Mouse (Mus musculus) adrenal gland, postnatal 10 days (tissue): ENCODE data around the gene Gm30302. TPM values are rescaled to one million over a fixed set of nuclear protein-coding genes. Genes with fewer than 3 reads are reported as not detected.
A peak's percentile ranks its signal among the peaks of the same experiment; 100 is the strongest.
"Not testable (repeated sequence)": the region's sequence is repeated elsewhere in the genome, so short reads cannot be mapped to it uniquely, and the experiment has no call there.

Experiments
- DNase-seq: peaks from one replicate; pipeline ENCODE4 v3.0.0; 2021; ENCODE audit warnings: mixed read lengths
- long read RNA-seq, 2 experiments: library from polyadenylated mRNA; stranded (forward); transcript quantifications; one replicate each; pipeline ENCODE4 v2.0.0; 2021
- total RNA-seq, 2 experiments: library from RNA; stranded (reverse); gene quantifications; 2 replicates each; pipeline ENCODE4 v1.2.3; 2021

Gene Gm30302
- under 1 TPM in 1 of 2 experiments, not detected in 1; 0.09 TPM for total RNA-seq
- long read RNA-seq, experiment 1, result 0 reads
- long read RNA-seq, experiment 2, result 0 reads

DNA sequence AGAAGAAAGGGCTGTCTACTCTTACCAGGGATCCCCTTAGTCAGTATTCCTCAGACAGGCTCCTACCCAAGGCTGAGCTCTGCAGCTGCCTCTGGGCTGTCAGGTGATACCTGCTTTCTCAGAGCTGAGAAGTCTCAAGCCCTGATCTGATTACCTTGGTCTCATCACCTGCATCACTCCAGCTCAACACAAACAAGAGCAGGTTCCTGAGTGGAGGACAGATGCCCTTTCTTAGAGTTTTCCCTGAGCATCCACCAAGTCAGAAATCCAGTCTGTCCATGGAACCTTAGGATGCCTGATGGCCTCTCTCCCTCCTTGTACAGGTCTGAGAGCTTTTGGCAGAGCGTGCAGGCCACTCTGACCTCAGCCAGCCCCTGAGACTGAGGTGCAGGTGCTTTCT, at the start of gene Gm30302:
TSS of gene Gm30302 (minus strand) at position 101 of the 400 bp plus-strand sequence.
- no peak for DNase-seq

GRCm38 (mm10) chr13:49846751-49847150, 48.0 kb upstream of the Gm30302 start:
- DNase-seq, result no peak

DNA sequence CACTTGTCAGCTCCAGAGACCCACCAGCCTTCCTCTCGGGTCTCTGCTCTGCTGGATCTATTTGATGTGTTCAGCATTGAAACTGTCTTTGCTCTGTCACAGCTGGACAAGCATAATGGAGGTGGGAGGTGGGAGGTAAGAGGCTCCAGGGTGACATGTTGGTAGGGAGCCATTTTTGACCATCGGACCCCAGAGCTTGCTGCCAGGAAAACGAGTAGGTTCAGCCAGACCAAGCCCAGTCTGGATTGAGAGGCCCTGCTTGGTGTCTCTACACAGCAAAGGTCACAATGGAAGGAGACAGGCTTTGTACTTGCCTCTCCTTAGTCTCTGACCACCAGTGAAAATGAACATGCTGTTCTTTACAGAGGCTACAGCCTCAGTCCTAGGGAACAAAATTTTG, 47.3 kb upstream of the Gm30302 start:
- DNase-seq, result no peak

DNA sequence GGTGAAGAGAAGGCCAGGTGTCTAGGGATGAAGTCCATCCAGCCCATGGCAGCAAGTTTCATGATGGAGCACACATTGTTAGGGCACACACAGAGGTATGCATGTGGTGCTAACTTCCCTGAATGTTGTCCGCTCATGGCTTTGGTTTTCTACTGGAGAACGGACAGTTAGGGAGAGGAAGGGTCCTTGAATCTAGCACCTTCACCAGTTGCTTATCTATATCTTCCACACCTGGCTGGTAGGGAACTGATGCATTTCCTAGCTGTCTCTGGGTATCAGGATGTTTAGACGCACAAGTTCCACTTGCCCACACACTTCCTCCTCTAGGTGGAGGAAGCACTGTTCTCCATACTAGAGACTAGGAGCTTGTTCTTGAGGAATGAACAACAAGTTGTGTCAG, 46.9 kb upstream of the Gm30302 start:
- DNase-seq, result no peak

DNA sequence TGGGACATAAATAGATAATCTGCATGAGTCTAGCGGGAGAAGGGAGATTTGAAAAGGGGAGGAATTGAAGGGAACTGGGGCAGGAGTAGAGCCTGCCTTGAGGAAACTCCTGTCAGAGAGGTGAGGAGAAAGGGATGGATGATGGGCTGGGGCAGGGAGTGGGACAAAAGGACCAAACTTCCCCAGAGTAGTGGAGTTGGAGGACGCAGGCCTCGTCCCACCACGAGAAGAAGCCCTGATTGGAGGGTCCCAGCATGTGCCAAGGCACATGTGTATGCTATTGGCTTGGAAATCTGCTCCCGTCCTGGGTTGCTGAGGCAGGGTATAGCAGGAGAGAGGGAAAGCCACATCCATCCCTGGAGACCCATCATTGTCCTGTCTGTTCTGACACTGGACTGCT, 45.3 kb upstream of the Gm30302 start:
- no peak for DNase-seq

- no peak for DNase-seq
Observed at GRCm38 (mm10) chr13:49841186-49841585, 42.4 kb upstream of the Gm30302 start.

DNA sequence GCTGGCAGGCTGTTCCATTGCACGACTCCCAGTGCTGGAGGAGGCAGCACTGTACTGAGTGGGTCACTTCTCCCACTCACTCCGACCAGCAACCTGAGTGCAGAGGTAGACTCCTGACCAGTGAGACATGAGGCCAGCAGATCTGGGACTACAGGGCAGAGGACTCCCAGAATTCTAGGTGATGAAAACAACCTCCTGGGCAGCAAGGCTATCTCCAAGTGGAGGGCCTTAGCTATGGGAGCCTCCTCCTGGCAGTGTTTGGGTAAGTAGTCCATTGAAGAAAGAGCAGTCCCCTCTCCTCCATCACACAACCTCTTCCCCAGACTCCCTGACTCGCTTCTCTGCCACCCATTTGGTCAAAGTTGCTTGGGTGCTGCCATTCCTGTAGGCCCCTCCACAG, 31.6 kb upstream of the Gm30302 start:
- DNase-seq, result no peak

- DNase-seq, result no peak
Observed at GRCm38 (mm10) chr13:49825300-49825699, 26.5 kb upstream of the Gm30302 start.

GRCm38 (mm10) chr13:49814958-49815357, 16.2 kb upstream of the Gm30302 start:
- no peak for DNase-seq

DNA sequence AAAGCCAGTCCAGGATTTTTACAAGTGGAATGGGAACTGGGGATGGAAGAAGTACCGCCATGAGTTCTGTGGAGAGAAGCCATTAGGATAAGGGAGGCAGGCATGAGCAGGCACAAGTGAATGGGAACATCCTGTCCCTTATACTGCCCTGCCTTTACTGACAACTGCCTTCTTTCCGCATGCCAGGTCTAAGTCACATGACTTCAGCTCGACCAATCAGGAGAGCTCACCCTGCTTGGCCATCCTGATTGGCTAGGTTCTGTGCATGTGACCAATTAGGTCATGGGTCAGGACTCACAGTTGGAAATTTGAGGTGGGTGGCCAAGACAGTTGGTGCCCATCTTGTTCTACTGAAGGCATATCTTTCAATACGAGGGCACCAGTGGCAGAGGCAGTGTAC, 15.6 kb upstream of the Gm30302 start:
- no peak for DNase-seq

GRCm38 (mm10) chr13:49807146-49807545, 8.3 kb upstream of the Gm30302 start:
- DNase-seq, result peak; percentile 5

DNA sequence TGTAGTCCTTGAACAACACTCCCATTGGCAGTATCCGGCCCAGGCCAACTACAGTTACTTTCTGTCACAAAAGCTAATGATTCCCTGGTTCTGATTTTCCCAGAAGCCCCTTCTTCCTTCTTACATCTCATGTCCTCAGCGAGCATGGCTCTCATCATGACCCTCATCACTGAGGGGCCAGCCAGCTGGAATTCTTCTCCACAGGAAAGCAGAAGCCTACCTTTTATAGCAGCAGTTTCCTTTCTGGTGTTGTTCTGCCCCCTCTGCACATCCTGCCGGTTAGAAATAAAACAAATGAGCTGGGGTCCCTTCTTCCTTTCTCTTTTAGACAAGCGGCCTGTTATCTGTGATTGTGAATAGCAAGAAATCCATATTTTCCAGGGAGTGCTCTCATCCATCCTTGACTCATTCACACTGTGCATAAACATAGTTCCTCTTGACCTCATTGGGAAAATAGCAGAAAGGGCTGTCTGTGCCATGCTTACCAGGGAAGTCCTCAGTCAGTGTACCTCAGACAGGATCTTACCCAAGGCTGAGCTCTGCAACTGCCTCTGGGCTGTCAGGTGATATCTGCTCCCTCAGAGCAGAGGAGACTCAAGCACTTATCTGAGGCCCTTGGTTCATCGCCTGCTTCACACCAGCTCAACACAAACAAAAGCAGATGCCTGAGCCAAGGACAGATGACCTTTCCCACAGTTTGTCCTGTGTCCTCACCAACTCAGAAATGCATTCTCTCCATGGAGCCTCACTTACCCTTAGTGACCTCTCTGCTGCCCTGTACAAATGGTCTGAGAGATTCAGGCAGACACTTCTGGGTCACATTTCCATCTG, 10.0 kb downstream of the Gm30302 start:
- DNase-seq, result no peak

GRCm38 (mm10) chr13:49783899-49784298, 14.9 kb downstream of the Gm30302 start:
- DNase-seq, result no peak

DNA sequence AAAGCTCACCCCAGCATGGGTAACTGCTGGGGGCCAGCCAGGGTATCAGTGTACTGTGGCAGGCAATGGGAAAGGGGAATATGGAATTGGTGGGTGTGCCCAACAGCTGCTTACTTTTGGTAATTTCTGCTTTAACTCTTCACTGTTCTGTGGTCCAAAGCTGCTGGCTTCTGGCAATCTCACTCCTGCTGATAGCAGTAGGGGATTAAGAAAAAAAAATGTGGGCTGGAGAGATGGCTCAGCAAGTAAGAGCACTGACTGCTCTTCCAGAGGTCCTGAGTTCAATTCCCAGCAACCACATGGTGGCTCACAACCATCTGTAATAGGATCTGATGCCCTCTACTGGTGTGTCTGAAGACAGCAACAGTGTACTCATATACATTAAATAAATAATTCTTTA, 27.3 kb downstream of the Gm30302 start:
- DNase-seq, result not testable (repeated sequence)

DNA sequence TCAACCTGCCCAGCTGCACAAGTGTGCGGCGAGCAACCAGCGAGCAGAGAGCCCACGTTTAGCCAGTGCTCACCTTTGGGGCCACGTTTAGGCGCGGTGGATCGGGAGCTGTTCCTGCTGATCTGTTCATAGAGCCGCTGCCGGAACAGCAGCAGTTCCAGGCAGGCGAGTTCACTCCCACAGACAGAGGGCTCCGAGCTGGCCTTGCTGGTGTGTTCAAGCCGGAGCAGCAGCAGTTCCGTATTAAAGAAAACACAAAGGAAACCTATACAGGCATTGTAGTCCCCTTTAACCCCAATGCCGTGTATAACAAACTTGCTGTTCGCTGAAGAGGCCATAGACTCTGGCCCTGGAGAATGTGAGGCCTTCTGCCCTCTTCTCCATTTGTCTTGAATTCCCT, 29.7 kb downstream of the Gm30302 start:
- DNase-seq, result no peak

GRCm38 (mm10) chr13:49768048-49768447, 30.8 kb downstream of the Gm30302 start:
- DNase-seq, result no peak

DNA sequence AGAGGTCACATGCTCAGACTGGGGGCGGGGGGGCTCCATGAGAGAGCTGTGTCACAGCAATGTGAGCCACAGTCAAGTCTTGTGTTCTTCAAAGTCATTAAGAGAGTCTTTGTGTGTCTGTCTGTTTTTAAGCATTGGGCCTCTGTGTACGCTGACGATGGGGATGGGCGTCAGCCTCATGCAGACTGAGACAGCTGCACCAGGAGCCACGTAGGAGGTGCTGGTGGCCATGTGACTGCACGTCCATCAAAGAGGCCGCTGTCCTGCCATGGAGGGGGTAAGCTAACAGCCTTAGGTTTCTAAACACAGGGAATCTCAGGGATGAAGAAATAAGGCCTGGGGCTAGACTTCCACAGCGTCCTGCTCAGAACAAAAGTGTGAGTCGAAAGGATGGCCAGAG, 32.5 kb downstream of the Gm30302 start:
- no peak for DNase-seq

DNA sequence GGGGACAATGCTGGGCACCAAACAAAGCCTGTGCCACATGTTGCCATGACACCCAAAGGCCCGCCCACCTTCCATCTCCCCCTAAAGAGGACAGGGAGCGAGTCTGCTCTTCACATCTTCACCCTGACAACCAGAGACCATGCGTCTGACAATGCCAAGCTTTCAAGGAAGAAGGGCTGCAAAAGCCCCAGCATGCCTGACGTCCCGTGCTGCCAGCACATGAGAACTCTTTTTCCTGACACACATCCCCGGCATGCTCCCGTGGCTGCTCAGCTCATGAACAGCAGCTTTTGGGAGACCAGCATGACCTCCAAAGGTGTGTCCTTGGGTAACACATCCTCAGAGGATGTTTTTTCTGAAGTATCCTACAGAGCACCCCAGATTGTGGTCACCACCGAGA, 33.5 kb downstream of the Gm30302 start:
- DNase-seq, result no peak

DNA sequence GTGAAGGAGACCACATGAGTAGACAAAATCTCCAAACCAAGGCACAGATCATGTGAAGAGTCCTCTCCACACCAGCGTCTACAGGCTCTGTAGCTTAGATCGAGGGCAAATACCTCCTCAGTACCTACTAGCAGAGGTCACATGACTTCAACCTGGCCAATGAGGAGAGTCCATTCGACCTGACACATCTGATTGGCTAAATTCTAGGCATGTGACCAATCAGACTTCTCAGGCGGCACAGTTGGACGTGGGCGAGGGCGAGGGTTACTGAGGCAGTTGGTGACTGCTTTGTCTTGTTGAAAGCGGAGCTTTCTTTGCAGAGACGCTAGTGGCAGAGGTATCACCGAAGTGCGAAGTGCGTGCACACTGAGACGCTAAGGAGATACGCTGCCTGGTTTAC, 36.6 kb downstream of the Gm30302 start:
- DNase-seq, result no peak

DNA sequence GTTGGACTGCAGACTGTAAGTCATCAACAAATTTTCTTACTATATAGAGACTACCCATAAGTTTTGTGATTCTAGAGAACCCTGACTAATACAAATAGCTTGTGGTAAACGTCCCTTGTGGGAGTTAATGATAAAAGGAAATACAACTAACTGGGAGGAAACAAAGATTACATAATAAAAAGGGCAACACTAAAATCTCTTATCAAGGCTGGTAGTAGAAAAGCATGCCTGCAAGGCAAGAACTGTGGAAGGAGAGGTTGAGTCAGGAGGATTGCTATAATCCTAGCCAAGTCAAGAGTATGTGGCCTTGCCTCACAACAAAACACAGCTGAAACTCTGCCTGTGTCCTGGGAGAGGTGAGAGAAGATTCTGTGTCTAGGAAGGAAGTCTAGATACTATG, 38.1 kb downstream of the Gm30302 start:
- no peak for DNase-seq

DNA sequence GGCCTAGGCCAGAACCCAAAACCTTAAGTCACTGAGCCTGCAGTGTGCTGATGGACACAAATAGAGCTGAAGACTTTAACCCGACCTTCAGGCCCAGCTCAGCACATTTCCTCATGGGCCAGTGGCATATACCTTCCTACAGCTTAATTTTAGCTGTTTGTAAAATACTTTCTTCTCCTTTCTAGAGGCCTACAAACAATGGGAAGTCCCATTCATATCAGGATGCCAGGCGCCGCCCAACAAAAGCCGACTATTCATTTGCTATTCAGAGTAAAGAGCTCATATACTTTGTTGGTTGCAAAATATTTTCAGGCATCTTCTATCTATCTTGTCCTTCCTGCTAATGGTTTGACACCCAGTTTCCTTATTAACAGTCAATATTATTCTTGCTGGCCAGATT, 40.8 kb downstream of the Gm30302 start:
- no peak for DNase-seq

- DNase-seq, result no peak
Observed at GRCm38 (mm10) chr13:49756591-49756990, 42.2 kb downstream of the Gm30302 start.

- no peak for DNase-seq
Observed at GRCm38 (mm10) chr13:49741285-49742040, 57.3 kb downstream of the Gm30302 start.

GRCm38 (mm10) chr13:49738011-49738410, 60.8 kb downstream of the Gm30302 start:
- DNase-seq, result no peak
